9 mouse cellular contexts compared by ENCODE assay signal in genomic region chrY:90740013-90740561, GRCm38 (mm10). TPM values are rescaled to one million over a fixed set of nuclear protein-coding genes. Genes with fewer than 3 reads are reported as not detected.
DNase-seq lines count a peak whose midpoint lies in the region; ATAC-seq and TF ChIP-seq lines count a peak whose summit lies in the region.
"Had no signal": no experiment of that assay in that cellular context is flagged by ENCODE, and none has a peak within 500 bp of the region (broad histone marks: within the 10 kb centered on the region; RNA-seq: fewer than 3 reads in every experiment).

No protein-coding gene starts in this region.

- peak; percentile 90 for DNase-seq in heart, embryonic 10.5 days (ENCODE audit: low spot score)
- no peak for DNase-seq in heart, adult 8-10 months (ENCODE audit: low spot score)
- peak; percentile 83 for DNase-seq in brain, embryonic 14.5 days (ENCODE audit: low read depth)
- DNase-seq in frontal cortex, postnatal 25 days (ENCODE audit: low spot score in 2 of 2): peak; percentile 5 to 15
- DNase-seq in kidney, postnatal 10 days: peak; percentile 68
- DNase-seq in mesoderm, embryonic 11.5 days (ENCODE audit: low read depth, low spot score): peak; percentile 95
- DNase-seq in testis, postnatal 14 days (ENCODE audit: low spot score): peak; percentile 80

- WGBS in heart, embryonic 10.5 days: 48% methylated on average over 14 of the region's 14 CpGs

- H3K4me1 ChIP-seq in heart, embryonic 10.5 days: no peaks in the 10 kb centered on the region

- ATAC-seq in CD4-positive, CD25-positive, alpha-beta regulatory T cell, adult 4 months: peak; percentile 58

- H3K4me3 ChIP-seq in heart, embryonic 10.5 days: no peak overlapping the region

- TF ChIP-seq POLR2A in brain, embryonic 14.5 days (IDR thresholded peaks at IDR 0.05; ENCODE audit: borderline replicate concordance, extremely low read depth, insufficient read depth, insufficient read length, poor library complexity, severe bottlenecking): no peak

- H3K36me3 ChIP-seq in heart, embryonic 10.5 days: peaks cover 46% of the 10 kb centered on the region

- TF ChIP-seq CTCF in brain, embryonic 14.5 days (IDR thresholded peaks at IDR 0.05; ENCODE audit: borderline replicate concordance, extremely low read depth, insufficient read depth, insufficient read length): no peak

- no peak overlapping the region for H3K27ac ChIP-seq in heart, embryonic 10.5 days

- H3K27me3 ChIP-seq in heart, embryonic 10.5 days (ENCODE audit: insufficient read depth, poor library complexity, severe bottlenecking): no peaks in the 10 kb centered on the region

- peaks cover 48% of the 10 kb centered on the region for H3K9me3 ChIP-seq in heart, embryonic 10.5 days

RNA-seq across cellular contexts. Expression of gene Gm21860, which starts 14.5 kb away (rescaled TPM):
- not detected in 2 replicates for polyA plus RNA-seq in heart, embryonic 10.5 days (2016; fragmentation: Nextera tagmentation; extraction: Ambion mirVana)
- total RNA-seq in heart, adult 8-10 months (2022): not detected
- polyA plus RNA-seq in CD4-positive, CD25-positive, alpha-beta regulatory T cell, adult 4 months (2017; shearing (Covaris generic)): not detected
- not detected in 2 replicates for polyA plus RNA-seq in brain, embryonic 14.5 days (2012; rRNA removed)
- total RNA-seq: left cerebral cortex, postnatal 36 days had no signal

RNA-seq across cellular contexts. Expression of gene Gm47283, which starts 44.5 kb away (rescaled TPM):
- not detected in 2 replicates for polyA plus RNA-seq in heart, embryonic 10.5 days (2016; fragmentation: Nextera tagmentation; extraction: Ambion mirVana)
- not detected for total RNA-seq in heart, adult 8-10 months (2022)
- polyA plus RNA-seq in CD4-positive, CD25-positive, alpha-beta regulatory T cell, adult 4 months (2017; shearing (Covaris generic)): not detected
- not detected in 2 replicates for polyA plus RNA-seq in brain, embryonic 14.5 days (2012; rRNA removed)
- total RNA-seq: left cerebral cortex, postnatal 36 days had no signal
